Mouse (Mus musculus): ENCODE data around the gene Lrmp. TPM values are rescaled to one million over a fixed set of nuclear protein-coding genes. Genes with fewer than 3 reads are reported as not detected.
"Not testable (repeated sequence)": the region's sequence is repeated elsewhere in the genome, so short reads cannot be mapped to it uniquely, and the experiment has no call there.

Gene Lrmp
- polyA plus RNA-seq, 1 experiment from 2014 or later: 1.8 TPM

GRCm38 (mm10) chr6:145131991-145132390, 16.5 kb downstream of the Lrmp start:
- Histone ChIP-seq H3K27ac (no peak overlapping the region), H3K36me3 (replicated peaks) (no peaks in the 10 kb centered on the region), H3K27me3 (ENCODE audit: poor library complexity, severe bottlenecking) (no peaks in the 10 kb centered on the region), H3K4me1 (peaks cover 4% of the 10 kb centered on the region; the same call in 1 of the 2 replicates), H3K4me3 (no peak overlapping the region), H3K9me3 (peaks cover 7% of the 10 kb centered on the region; the same call in 1 of the 2 replicates)
- WGBS: 92% methylated on average over 5 of the region's 5 CpGs
- no peak for DNase-seq (ENCODE audit: extremely low spot score, low spot score)

- not testable (repeated sequence) for H3K36me3 ChIP-seq (replicated peaks); H3K27me3 ChIP-seq (ENCODE audit: poor library complexity, severe bottlenecking); H3K4me1 ChIP-seq; DNase-seq (ENCODE audit: extremely low spot score, low spot score); H3K4me3 ChIP-seq; H3K9me3 ChIP-seq; H3K27ac ChIP-seq
- WGBS: 80% methylated on average over 5 of the region's 5 CpGs
These were observed 17.5 kb downstream of the Lrmp start for GRCm38 (mm10) chr6:145132969-145133368.

- no peak for DNase-seq (ENCODE audit: extremely low spot score, low spot score)
- 79% methylated on average over 3 of the region's 3 CpGs for WGBS
These were observed 19.8 kb downstream of the Lrmp start for GRCm38 (mm10) chr6:145135295-145135694.

GRCm38 (mm10) chr6:145135804-145136203, 20.4 kb downstream of the Lrmp start:
- no peak overlapping the region for H3K4me3 ChIP-seq
- 75% methylated on average over 9 of the region's 9 CpGs for whole genome bisulfite sequencing
- no peaks in the 10 kb centered on the region for H3K9me3 ChIP-seq
- H3K4me1 ChIP-seq: peaks cover 12% of the 10 kb centered on the region
- H3K27me3 ChIP-seq (ENCODE audit: poor library complexity, severe bottlenecking): no peaks in the 10 kb centered on the region
- no peak for DNase-seq (ENCODE audit: extremely low spot score, low spot score)
- H3K27ac ChIP-seq: no peak overlapping the region
- H3K36me3 ChIP-seq (replicated peaks): no peaks in the 10 kb centered on the region

More at GRCm38 (mm10) chr6:145135295-145135694, 19.8 kb downstream of the Lrmp start:
- H3K36me3 ChIP-seq (replicated peaks): no peaks in the 10 kb centered on the region
- no peak overlapping the region for H3K4me3 ChIP-seq
- peaks cover 7% of the 10 kb centered on the region for H3K4me1 ChIP-seq
- H3K9me3 ChIP-seq: no peaks in the 10 kb centered on the region
- no peaks in the 10 kb centered on the region for H3K27me3 ChIP-seq (ENCODE audit: poor library complexity, severe bottlenecking)
- H3K27ac ChIP-seq: no peak overlapping the region

GRCm38 (mm10) chr6:145136831-145137230, 21.4 kb downstream of the Lrmp start:
- no peaks in the 10 kb centered on the region for H3K36me3 ChIP-seq (replicated peaks)
- H3K27me3 ChIP-seq (ENCODE audit: poor library complexity, severe bottlenecking): no peaks in the 10 kb centered on the region
- H3K4me1 ChIP-seq: peaks cover 13% of the 10 kb centered on the region
- no peak for DNase-seq (ENCODE audit: extremely low spot score, low spot score)
- no peak overlapping the region for H3K4me3 ChIP-seq
- 89% methylated on average over 5 of the region's 5 CpGs for WGBS
- H3K9me3 ChIP-seq: no peaks in the 10 kb centered on the region
- no peak overlapping the region for H3K27ac ChIP-seq

GRCm38 (mm10) chr6:145139236-145139635, 23.8 kb downstream of the Lrmp start:
- Histone ChIP-seq H3K27ac (no peak overlapping the region), H3K9me3 (no peaks in the 10 kb centered on the region), H3K27me3 (ENCODE audit: poor library complexity, severe bottlenecking) (no peaks in the 10 kb centered on the region), H3K4me3 (no peak overlapping the region), H3K36me3 (replicated peaks) (no peaks in the 10 kb centered on the region), H3K4me1 (peaks cover 10% of the 10 kb centered on the region; the same call in 1 of the 2 replicates)
- DNase-seq (ENCODE audit: extremely low spot score, low spot score): no peak
- WGBS: 94% methylated on average over 13 of the region's 13 CpGs

GRCm38 (mm10) chr6:145139776-145140475, 24.5 kb downstream of the Lrmp start:
- H3K4me3 ChIP-seq: no peak overlapping the region
- 79% methylated on average over 11 of the region's 11 CpGs for WGBS
- DNase-seq (ENCODE audit: extremely low spot score, low spot score): no peak

GRCm38 (mm10) chr6:145140706-145141105, 25.3 kb downstream of the Lrmp start:
- WGBS: 78% methylated on average over 11 of the region's 11 CpGs
- DNase-seq (ENCODE audit: extremely low spot score, low spot score): no peak
- Histone ChIP-seq H3K9me3 (no peaks in the 10 kb centered on the region), H3K4me3 (no peak overlapping the region), H3K4me1 (peaks cover 10% of the 10 kb centered on the region; the same call in 1 of the 2 replicates), H3K36me3 (replicated peaks) (no peaks in the 10 kb centered on the region), H3K27ac (no peak overlapping the region), H3K27me3 (ENCODE audit: poor library complexity, severe bottlenecking) (no peaks in the 10 kb centered on the region)

More at GRCm38 (mm10) chr6:145139776-145140475, 24.5 kb downstream of the Lrmp start:
- Histone ChIP-seq H3K27ac (no peak overlapping the region), H3K27me3 (ENCODE audit: poor library complexity, severe bottlenecking) (no peaks in the 10 kb centered on the region), H3K36me3 (replicated peaks) (no peaks in the 10 kb centered on the region), H3K9me3 (no peaks in the 10 kb centered on the region), H3K4me1 (peaks cover 10% of the 10 kb centered on the region; the same call in 1 of the 2 replicates)

- Histone ChIP-seq H3K27ac (no peak overlapping the region), H3K4me3 (no peak overlapping the region), H3K4me1 (peaks cover 10% of the 10 kb centered on the region; the same call in 1 of the 2 replicates), H3K27me3 (ENCODE audit: poor library complexity, severe bottlenecking) (no peaks in the 10 kb centered on the region), H3K9me3 (no peaks in the 10 kb centered on the region), H3K36me3 (replicated peaks) (no peaks in the 10 kb centered on the region)
- DNase-seq (ENCODE audit: extremely low spot score, low spot score): no peak
- WGBS: 93% methylated on average over 12 of the region's 12 CpGs
These were observed 26.4 kb downstream of the Lrmp start for GRCm38 (mm10) chr6:145141827-145142226.

GRCm38 (mm10) chr6:145145173-145145572, 29.7 kb downstream of the Lrmp start:
- no peaks in the 10 kb centered on the region for H3K9me3 ChIP-seq
- DNase-seq (ENCODE audit: extremely low spot score, low spot score): no peak
- H3K27ac ChIP-seq: no peak overlapping the region
- H3K4me1 ChIP-seq: peaks cover 15% of the 10 kb centered on the region; the same call in 1 of the 2 replicates
- 79% methylated on average over 7 of the region's 7 CpGs for WGBS
- H3K27me3 ChIP-seq (ENCODE audit: poor library complexity, severe bottlenecking): no peaks in the 10 kb centered on the region
- H3K36me3 ChIP-seq (replicated peaks): no peaks in the 10 kb centered on the region
- H3K4me3 ChIP-seq: no peak overlapping the region

- no peaks in the 10 kb centered on the region for H3K36me3 ChIP-seq (replicated peaks)
- 0 out of 2 replicates have a peak, but pooled peaks cover 8% of the 10 kb centered on the region for H3K4me1 ChIP-seq
- WGBS: 81% methylated on average over 16 of the region's 16 CpGs
- no peak overlapping the region for H3K27ac ChIP-seq
- no peak for DNase-seq (ENCODE audit: extremely low spot score, low spot score)
- H3K4me3 ChIP-seq: no peak overlapping the region
- no peaks in the 10 kb centered on the region for H3K9me3 ChIP-seq
- no peaks in the 10 kb centered on the region for H3K27me3 ChIP-seq (ENCODE audit: poor library complexity, severe bottlenecking)
These were observed 32.3 kb downstream of the Lrmp start for GRCm38 (mm10) chr6:145147716-145148115.

GRCm38 (mm10) chr6:145149054-145149453, 33.6 kb downstream of the Lrmp start:
- Histone ChIP-seq H3K27me3 (ENCODE audit: poor library complexity, severe bottlenecking) (no peaks in the 10 kb centered on the region), H3K4me1 (0 out of 2 replicates have a peak, but pooled peaks cover 8% of the 10 kb centered on the region), H3K9me3 (no peaks in the 10 kb centered on the region), H3K36me3 (replicated peaks) (no peaks in the 10 kb centered on the region), H3K4me3 (no peak overlapping the region), H3K27ac (no peak overlapping the region)
- no peak for DNase-seq (ENCODE audit: extremely low spot score, low spot score)
- WGBS: 73% methylated on average over 9 of the region's 9 CpGs

- no peak for DNase-seq (ENCODE audit: extremely low spot score, low spot score)
- WGBS: 77% methylated on average over 4 of the region's 4 CpGs
- no peaks in the 10 kb centered on the region for H3K27me3 ChIP-seq (ENCODE audit: poor library complexity, severe bottlenecking)
- no peaks in the 10 kb centered on the region for H3K36me3 ChIP-seq (replicated peaks)
- 0 out of 2 replicates have a peak, but pooled peaks cover 4% of the 10 kb centered on the region for H3K4me1 ChIP-seq
- H3K27ac ChIP-seq: no peak overlapping the region
- no peak overlapping the region for H3K4me3 ChIP-seq
- no peaks in the 10 kb centered on the region for H3K9me3 ChIP-seq
These were observed 43.2 kb downstream of the Lrmp start for GRCm38 (mm10) chr6:145158619-145159018.

Data from forebrain, embryonic 10.5 days (tissue).